Mouse (Mus musculus) hindbrain, postnatal 0 days (tissue): ENCODE results near the gene Orm2. TPM values are rescaled to one million over a fixed set of nuclear protein-coding genes. Genes with fewer than 3 reads are reported as not detected.

Experiments
- ATAC-seq: fragments of 200-750 bp; cut with Nextera tagmentation; 2 replicates; pipeline ENCODE4 v1.8.0; 2017; ENCODE audit warnings: mild to moderate bottlenecking, moderate TSS enrichment, moderate library complexity
- DNase-seq: peaks from one replicate; pipeline ENCODE4 v3.0.0-alpha.2; 2015; ENCODE audit warnings: low spot score
- H3K27ac ChIP-seq: fragments of 300-500 bp; sonication (generic); 2 replicates; pipeline ENCODE4 v1.5.1; 2014; ENCODE audit warnings: mild to moderate bottlenecking
- H3K27me3 ChIP-seq: fragments of 300-500 bp; sonication (generic); 2 replicates; pipeline ENCODE4 v1.6.1; 2014; ENCODE audit warnings: low read length, mixed read lengths; ENCODE audit not compliant: insufficient read depth
- H3K36me3 ChIP-seq: fragments of 300-500 bp; sonication (generic); 2 replicates; pipeline ENCODE4 v1.6.1; 2014; ENCODE audit warnings: low read length, mixed read lengths; ENCODE audit not compliant: insufficient read depth
- H3K4me1 ChIP-seq: fragments of 300-500 bp; sonication (generic); 2 replicates; pipeline ENCODE4 v1.6.1; 2014; ENCODE audit warnings: antibody characterized with exemption, low read length, mixed read lengths; ENCODE audit not compliant: insufficient read depth
- H3K4me2 ChIP-seq: fragments of 300-500 bp; sonication (generic); 2 replicates; pipeline ENCODE4 v1.6.1; 2014; ENCODE audit warnings: low read depth, mild to moderate bottlenecking, low read length, moderate library complexity, mixed read lengths
- H3K4me3 ChIP-seq: fragments of 300-500 bp; sonication (generic); 2 replicates; pipeline ENCODE4 v1.5.1; 2014; ENCODE audit warnings: low read length
- H3K9ac ChIP-seq: fragments of 300-500 bp; sonication (generic); replicated peaks from 2 replicates; pipeline ENCODE4 v1.6.1; 2014; ENCODE audit warnings: mild to moderate bottlenecking, low read length, moderate library complexity, mixed read lengths
- H3K9me3 ChIP-seq: fragments of 300-500 bp; sonication (generic); 2 replicates; pipeline ENCODE4 v1.6.1; 2016; ENCODE audit warnings: low read length, mixed read lengths
- CTCF ChIP-seq: IDR thresholded peaks from 2 replicates; pipeline ENCODE4 v1.5.1; 2016; ENCODE audit warnings: antibody characterized with exemption, control low read depth, low read depth
- WGBS: fragments of 180-500 bp; shearing (Covaris S2); extraction: QIAGEN DNeasy Blood & Tissue Kit; methylation state at CpG from one replicate; pipeline ENCODE4 v1.1.7; 2014; 5-methylcytosine and 5-hydroxymethylcytosine counted together
- polyA plus RNA-seq: library from polyadenylated mRNA; unstranded; fragments of >200 nt; fragmentation: Nextera tagmentation; extraction: Ambion mirVana; gene quantifications from 2 replicates; pipeline ENCODE4 v1.2.1, GENCODE M21; 2015
- total RNA-seq: library from RNA; depleted of rRNA; stranded (reverse); fragments of >200 nt; gene quantifications from 2 replicates; pipeline ENCODE4 v1.2.3, GENCODE M21; 2014

Orm2 gene
- total and polyA plus RNA-seq, 2 experiments from 2014 or later: not detected

DNA sequence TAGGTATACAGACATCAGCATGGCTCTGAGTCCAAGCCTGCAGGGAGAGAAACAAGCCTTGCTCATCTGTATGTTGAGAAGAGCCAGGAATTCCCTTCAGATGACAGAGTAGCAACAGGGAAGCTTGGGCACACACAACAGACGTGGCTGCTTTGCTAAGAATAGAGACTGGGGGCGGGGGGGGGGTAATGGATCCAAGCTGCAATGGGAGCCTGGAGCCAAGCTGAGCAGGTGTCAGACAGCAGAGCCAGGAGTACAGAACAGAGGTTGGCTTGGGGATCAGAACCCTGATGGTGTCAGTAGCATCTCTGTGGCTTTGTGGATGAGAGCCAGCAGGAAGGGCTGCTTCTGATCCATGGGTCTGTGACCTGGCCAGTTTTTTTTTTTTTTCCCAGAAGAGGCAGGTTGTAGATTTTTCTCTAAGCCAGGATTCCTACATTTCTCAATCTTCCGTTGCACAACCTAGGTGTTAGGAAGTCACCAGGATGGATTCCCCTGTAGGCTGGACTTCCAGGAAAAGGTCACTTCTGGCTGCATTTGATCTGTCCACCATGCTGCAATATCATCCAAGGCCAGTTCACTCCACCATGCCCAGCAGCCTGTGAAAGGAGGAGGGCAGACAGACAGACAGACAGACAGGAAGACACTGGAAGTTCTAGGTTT lies 23.7 kb upstream of the Orm2 start:
- no peaks in the 10 kb centered on the region for H3K9me3 ChIP-seq
- TF ChIP-seq CTCF: no peak
- DNase-seq: peak; percentile 53

DNA sequence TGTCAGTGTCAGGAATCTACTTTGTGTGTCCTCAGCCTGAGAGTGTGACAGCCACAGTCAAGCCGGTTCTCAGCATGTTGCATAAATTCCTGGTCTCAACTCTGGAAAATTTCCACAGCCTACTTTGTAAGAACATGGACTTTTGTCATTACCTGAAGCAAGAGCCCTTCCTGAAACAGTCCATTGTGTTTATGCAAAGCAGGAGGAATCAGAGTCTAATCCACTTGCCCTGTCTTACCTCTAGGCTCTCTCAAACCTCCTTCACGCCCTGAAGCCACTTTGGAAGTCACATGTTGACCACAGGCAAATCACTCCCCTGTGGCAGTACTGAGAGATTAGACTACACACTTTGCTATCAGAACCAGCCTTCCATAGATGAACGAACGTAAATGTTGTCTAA lies 19.8 kb upstream of the Orm2 start:
- ATAC-seq (no peak), DNase-seq (no peak)
- TF ChIP-seq CTCF: no peak
- H3K4me2 ChIP-seq: no peak overlapping the region
- H3K9me3 ChIP-seq: no peaks in the 10 kb centered on the region
- no peak overlapping the region for H3K4me3 ChIP-seq
- H3K36me3 ChIP-seq: no peaks in the 10 kb centered on the region
- 72% methylated on average over 4 of the region's 4 CpGs for WGBS
- H3K9ac ChIP-seq: no peak overlapping the region
- H3K27me3 ChIP-seq: no peaks in the 10 kb centered on the region
- no peaks in the 10 kb centered on the region for H3K4me1 ChIP-seq
- H3K27ac ChIP-seq: no peak overlapping the region

More for the DNA sequence above, 23.7 kb upstream of the Orm2 start:
- WGBS: 44% methylated on average over 3 of the region's 3 CpGs
- H3K9ac ChIP-seq: no peak overlapping the region
- H3K36me3 ChIP-seq: no peaks in the 10 kb centered on the region
- no peaks in the 10 kb centered on the region for H3K27me3 ChIP-seq
- H3K27ac ChIP-seq: no peak overlapping the region
- no peak overlapping the region for H3K4me2 ChIP-seq
- no peaks in the 10 kb centered on the region for H3K4me1 ChIP-seq
- peak; percentile 71 for ATAC-seq
- no peak overlapping the region for H3K4me3 ChIP-seq

DNA sequence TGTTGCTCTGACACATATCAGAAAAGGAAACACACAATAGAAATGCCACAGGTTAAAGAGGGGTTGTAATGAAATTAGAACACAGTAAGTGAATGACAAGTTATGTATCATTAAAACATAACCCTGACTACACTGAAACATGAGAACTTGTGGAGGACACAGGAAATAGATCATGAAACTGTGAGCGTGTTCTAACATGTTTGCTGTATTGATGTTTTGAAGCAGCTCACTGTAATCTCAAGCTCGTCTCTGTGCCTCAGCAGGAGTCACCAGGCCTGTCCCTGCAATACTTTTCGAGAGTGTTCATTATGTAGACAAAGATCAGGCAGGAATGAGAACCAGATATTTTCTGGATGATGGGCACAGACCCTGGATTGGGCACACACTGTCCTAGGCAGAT lies 18.6 kb upstream of the Orm2 start:
- Histone ChIP-seq H3K9me3 (no peaks in the 10 kb centered on the region), H3K4me3 (no peak overlapping the region), H3K4me1 (no peaks in the 10 kb centered on the region), H3K36me3 (no peaks in the 10 kb centered on the region), H3K9ac (no peak overlapping the region), H3K4me2 (no peak overlapping the region), H3K27ac (no peak overlapping the region), H3K27me3 (no peaks in the 10 kb centered on the region)
- ATAC-seq: no peak
- DNase-seq: no peak
- WGBS: 63% methylated on average over 3 of the region's 3 CpGs
- TF ChIP-seq CTCF: no peak

DNA sequence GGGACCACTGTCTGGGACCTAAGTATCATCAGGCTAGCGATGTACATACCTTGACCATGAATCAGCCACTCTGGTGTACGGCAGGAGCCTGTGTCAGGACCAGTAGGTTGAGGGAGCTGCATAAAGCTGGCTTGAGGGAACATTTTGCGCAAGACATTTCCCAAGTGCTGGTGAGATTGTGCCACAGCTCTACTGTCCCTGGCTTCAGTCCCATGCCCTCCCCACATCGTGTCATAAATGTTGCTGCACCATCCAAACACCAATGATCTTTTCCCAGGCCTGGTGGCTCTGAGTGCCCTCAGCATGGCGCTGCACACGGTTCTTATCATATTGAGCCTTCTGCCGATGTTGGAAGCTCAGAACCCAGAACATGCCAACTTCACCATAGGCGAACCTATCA lies 18.0 kb upstream of the Orm2 start, which contains the start of gene Orm1:
Orm1 (plus strand) TSS at position 266 of the 400 bp plus-strand sequence.
- Histone ChIP-seq H3K4me1 (no peaks in the 10 kb centered on the region), H3K9ac (no peak within 1 kb of the TSS), H3K27me3 (no peaks in the 10 kb centered on the region), H3K9me3 (no peaks in the 10 kb centered on the region), H3K4me2 (no peak within 1 kb of the TSS), H3K4me3 (no peak within 1 kb of the TSS), H3K36me3 (no peaks in the 10 kb centered on the region), H3K27ac (no peak within 1 kb of the TSS)
- 89% methylated on average over 8 of the region's 8 CpGs for WGBS
- ATAC-seq: no peak
- TF ChIP-seq CTCF: no peak
- no peak for DNase-seq

DNA sequence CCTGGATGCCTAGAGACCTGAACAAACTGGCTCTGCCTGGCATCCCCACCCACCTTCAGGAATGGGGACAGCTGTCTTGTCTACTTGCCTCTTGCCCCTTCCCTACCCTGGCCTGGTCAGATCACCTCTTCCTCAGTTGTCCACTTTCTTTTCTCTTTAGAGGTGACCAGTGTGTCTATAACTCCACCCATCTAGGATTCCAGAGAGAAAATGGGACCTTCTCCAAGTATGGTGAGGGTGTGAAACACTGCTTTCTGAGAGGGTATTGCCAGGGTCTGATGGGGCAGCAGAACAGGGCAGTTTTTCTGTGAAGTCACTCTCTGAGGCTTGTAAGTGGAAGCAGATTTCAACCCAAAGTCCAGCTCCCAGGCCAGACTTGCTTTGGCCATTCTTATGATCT lies 17.0 kb upstream of the Orm2 start:
- H3K4me3 ChIP-seq: no peak overlapping the region

DNA sequence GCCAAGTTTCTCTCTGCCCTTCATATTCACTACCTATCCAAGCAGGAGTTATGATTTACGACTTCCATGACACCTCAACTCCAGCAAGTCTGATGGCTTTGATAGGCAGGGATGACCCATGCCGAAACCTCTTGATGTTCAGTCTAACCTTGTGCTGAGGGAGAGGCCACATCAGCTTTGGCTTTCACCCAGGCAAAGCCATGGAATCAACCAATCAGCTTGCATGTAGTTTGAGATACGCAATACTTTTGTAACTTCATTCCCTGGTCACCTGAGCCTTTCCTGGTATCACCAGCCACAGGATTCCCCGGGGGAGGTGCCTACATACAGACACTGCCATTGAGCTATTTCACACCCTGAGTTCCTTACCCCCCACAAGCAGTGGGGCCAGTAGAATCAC lies 15.6 kb upstream of the Orm2 start:
- no peak for ATAC-seq
- H3K4me1 ChIP-seq: no peaks in the 10 kb centered on the region
- no peak overlapping the region for H3K4me2 ChIP-seq
- no peaks in the 10 kb centered on the region for H3K9me3 ChIP-seq
- no peak overlapping the region for H3K9ac ChIP-seq
- H3K36me3 ChIP-seq: no peaks in the 10 kb centered on the region
- TF ChIP-seq CTCF: no peak
- H3K27ac ChIP-seq: no peak overlapping the region
- no peak for DNase-seq
- H3K4me3 ChIP-seq: no peak overlapping the region
- H3K27me3 ChIP-seq: no peaks in the 10 kb centered on the region
- WGBS: 95% methylated on average over 4 of the region's 4 CpGs

More for the DNA sequence above, 17.0 kb upstream of the Orm2 start:
- H3K27me3 ChIP-seq: no peaks in the 10 kb centered on the region
- no peak for DNase-seq
- TF ChIP-seq CTCF: no peak
- H3K27ac ChIP-seq: no peak overlapping the region
- no peaks in the 10 kb centered on the region for H3K9me3 ChIP-seq
- no peaks in the 10 kb centered on the region for H3K4me1 ChIP-seq
- no peak overlapping the region for H3K9ac ChIP-seq
- no peak overlapping the region for H3K4me2 ChIP-seq
- no peak for ATAC-seq
- no peaks in the 10 kb centered on the region for H3K36me3 ChIP-seq

DNA sequence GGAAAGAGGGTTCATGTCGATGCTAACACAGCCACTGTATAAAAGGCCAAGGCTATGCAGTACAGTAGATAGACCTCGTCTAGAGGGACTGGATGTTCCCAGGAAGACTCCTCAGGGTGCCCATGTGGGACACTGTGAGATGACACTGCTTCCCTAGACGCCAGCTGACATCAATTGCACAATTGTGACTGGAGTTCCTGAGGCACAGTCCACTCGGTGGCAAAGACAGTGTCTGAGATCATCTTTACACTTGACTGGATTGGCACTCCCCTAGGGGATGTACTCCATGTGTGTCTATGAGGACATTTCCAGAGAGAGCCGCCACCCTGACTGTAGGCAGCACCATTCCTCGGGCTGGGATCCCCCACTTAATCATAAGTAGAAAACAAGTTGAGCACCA lies 13.7 kb upstream of the Orm2 start:
- no peak for DNase-seq
- Histone ChIP-seq H3K27me3 (no peaks in the 10 kb centered on the region), H3K4me2 (no peak overlapping the region), H3K27ac (no peak overlapping the region), H3K4me1 (no peaks in the 10 kb centered on the region), H3K4me3 (no peak overlapping the region), H3K9me3 (no peaks in the 10 kb centered on the region), H3K9ac (no peak overlapping the region), H3K36me3 (no peaks in the 10 kb centered on the region)
- no peak for TF ChIP-seq CTCF
- ATAC-seq: 0 out of 2 replicates have a peak, but pooled peaks have one; percentile 43
- 63% methylated on average over 6 of the region's 6 CpGs for WGBS
